Mouse (Mus musculus) E14TG2a.4 (cell line): ENCODE measurements around the gene Ganc.

Experiments used
- CTCF ChIP-seq: conservative IDR thresholded peaks from 2 replicates; pipeline ENCODE4 v1.5.1; 2014; ENCODE audit warnings: low read length
- NANOG ChIP-seq: IDR thresholded peaks from 2 replicates; pipeline ENCODE4 v1.6.1; 2014; ENCODE audit warnings: borderline replicate concordance, low read length, mixed read lengths

DNA sequence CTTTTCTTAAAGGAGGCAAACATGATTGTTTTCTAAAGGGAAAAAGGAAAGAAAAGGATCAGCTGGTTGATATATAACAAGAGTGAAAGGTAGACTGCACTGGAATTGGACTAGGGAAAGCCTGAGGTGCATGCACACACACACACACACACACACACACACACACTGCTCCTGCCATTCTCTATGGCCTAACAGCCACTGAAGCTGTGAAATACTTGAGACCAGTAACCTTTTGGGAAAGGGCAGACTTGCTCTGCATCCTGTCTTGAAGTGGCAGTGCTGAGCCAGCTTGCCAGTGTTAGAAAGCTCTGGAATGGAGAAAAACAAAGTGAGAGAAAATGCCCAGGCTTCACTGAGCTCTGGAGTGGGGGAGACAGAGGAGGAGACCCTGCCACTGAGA lies 64.3 kb downstream of the Ganc start:
- TF ChIP-seq CTCF, result no peak
- TF ChIP-seq NANOG, result no peak
